Mouse (Mus musculus) cerebellum, adult 2 months (tissue): ENCODE results near the gene 5730409E04Rik.

ENCODE experiments used
- CTCF ChIP-seq: fragments of 200-500 bp; IDR thresholded peaks from 2 replicates; pipeline ENCODE4 v1.5.1; 2011; ENCODE audit warnings: low read depth, mild to moderate bottlenecking, control low read depth, low read length, moderate library complexity, borderline replicate concordance; ENCODE audit not compliant: insufficient read depth
- POLR2A ChIP-seq: fragments of 200-500 bp; IDR thresholded peaks from 2 replicates; pipeline ENCODE4 v1.6.1; 2011; ENCODE audit warnings: low read length, control low read depth, borderline replicate concordance; ENCODE audit not compliant: insufficient read depth

DNA sequence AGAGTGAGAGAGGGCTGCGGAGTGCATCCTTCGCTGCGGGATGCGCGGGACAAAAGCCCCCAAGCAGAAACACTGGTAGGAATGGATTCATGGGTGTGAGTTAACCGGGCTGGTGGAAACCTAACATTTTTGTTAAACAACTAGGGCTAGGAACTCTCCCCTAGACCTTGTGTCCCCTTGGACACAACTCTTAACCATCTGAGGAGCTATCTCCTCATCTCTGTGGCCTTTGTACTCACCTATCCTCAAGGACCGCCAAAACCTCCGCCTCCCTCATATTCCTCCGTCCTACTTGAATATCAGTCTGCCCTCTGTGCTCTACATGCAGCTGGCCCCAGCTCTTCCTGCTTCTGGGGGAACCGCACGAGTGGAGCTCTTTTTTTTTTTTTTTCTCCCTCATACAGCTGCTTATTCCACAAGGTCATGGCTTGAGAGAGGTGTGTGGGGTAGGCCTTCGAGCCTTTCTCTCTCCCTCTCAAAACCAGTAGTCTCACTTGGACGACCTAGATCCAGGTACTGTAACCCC, 10.8 kb downstream of the 5730409E04Rik start:
- no peak for TF ChIP-seq CTCF
- TF ChIP-seq POLR2A: no peak
